Mouse (Mus musculus) lung, postnatal 14 days (tissue): ENCODE measurements at regions not wholly inside any gene's neighbourhood (a gene's known extent, or its start where the extent isn't known, plus 50 kb on each side); places are given as distances from the start of the nearest gene placed in this dataset.

Experiments used
- DNase-seq: peaks from one replicate; pipeline ENCODE4 v3.0.0; 2021

GRCm38 (mm10) chr9:50136636-50136985 is 208.2 kb downstream of the Rpl10-ps3 start:
- DNase-seq: no peak

GRCm38 (mm10) chr9:50135939-50136635 is 208.7 kb downstream of the Rpl10-ps3 start:
- no peak for DNase-seq

GRCm38 (mm10) chr9:50124241-50124640 is 220.5 kb downstream of the Rpl10-ps3 start:
- no peak for DNase-seq

GRCm38 (mm10) chr9:50120820-50121599 is 223.8 kb downstream of the Rpl10-ps3 start:
- DNase-seq: no peak

GRCm38 (mm10) chr9:50119412-50119811 is 225.4 kb downstream of the Rpl10-ps3 start:
- DNase-seq: no peak

- DNase-seq: no peak
Observed at GRCm38 (mm10) chr9:50118578-50118977, 226.2 kb downstream of the Rpl10-ps3 start.

GRCm38 (mm10) chr9:50106551-50106950 is 238.2 kb downstream of the Rpl10-ps3 start:
- DNase-seq: no peak

GRCm38 (mm10) chr9:50102766-50103165 is 242.0 kb downstream of the Rpl10-ps3 start:
- DNase-seq: no peak

- DNase-seq: no peak
Observed at GRCm38 (mm10) chr9:50101061-50101460, 243.7 kb downstream of the Rpl10-ps3 start.

GRCm38 (mm10) chr9:50090968-50091367 is 253.8 kb downstream of the Rpl10-ps3 start:
- no peak for DNase-seq

- DNase-seq: no peak
Observed at GRCm38 (mm10) chr9:50089916-50090315, 254.9 kb downstream of the Rpl10-ps3 start.

- no peak for DNase-seq
Observed at GRCm38 (mm10) chr9:50080205-50080604, 264.6 kb downstream of the Rpl10-ps3 start.

GRCm38 (mm10) chr9:50068576-50068975 is 269.9 kb upstream of the Ncam1 start:
- no peak for DNase-seq

GRCm38 (mm10) chr9:50067729-50068225 is 269.1 kb upstream of the Ncam1 start:
- no peak for DNase-seq

- DNase-seq: no peak
Observed at GRCm38 (mm10) chr9:50064505-50065229, 265.9 kb upstream of the Ncam1 start.

GRCm38 (mm10) chr9:50038231-50038630 is 239.5 kb upstream of the Ncam1 start:
- DNase-seq: peak; percentile 3

- no peak for DNase-seq
Observed at GRCm38 (mm10) chr9:50032322-50033158, 233.8 kb upstream of the Ncam1 start.

GRCm38 (mm10) chr9:50031318-50031717 is 232.6 kb upstream of the Ncam1 start:
- no peak for DNase-seq

- peak; percentile 28 for DNase-seq
Observed at GRCm38 (mm10) chr9:50029030-50029429, 230.3 kb upstream of the Ncam1 start.

GRCm38 (mm10) chr9:50028573-50028972 is 229.8 kb upstream of the Ncam1 start:
- no peak for DNase-seq

GRCm38 (mm10) chr9:50024820-50025219 is 226.1 kb upstream of the Ncam1 start:
- DNase-seq: no peak

GRCm38 (mm10) chr9:50013602-50014001 is 214.9 kb upstream of the Ncam1 start:
- no peak for DNase-seq
